Mouse (Mus musculus): Measurements from ENCODE around the gene Dnajc7. TPM values are rescaled to one million over a fixed set of nuclear protein-coding genes. Genes with fewer than 3 reads are reported as not detected.
A peak's percentile ranks its signal among the peaks of the same experiment; 100 is the strongest.

Gene Dnajc7
- polyA plus RNA-seq, 1 experiment: 113 TPM

DNA sequence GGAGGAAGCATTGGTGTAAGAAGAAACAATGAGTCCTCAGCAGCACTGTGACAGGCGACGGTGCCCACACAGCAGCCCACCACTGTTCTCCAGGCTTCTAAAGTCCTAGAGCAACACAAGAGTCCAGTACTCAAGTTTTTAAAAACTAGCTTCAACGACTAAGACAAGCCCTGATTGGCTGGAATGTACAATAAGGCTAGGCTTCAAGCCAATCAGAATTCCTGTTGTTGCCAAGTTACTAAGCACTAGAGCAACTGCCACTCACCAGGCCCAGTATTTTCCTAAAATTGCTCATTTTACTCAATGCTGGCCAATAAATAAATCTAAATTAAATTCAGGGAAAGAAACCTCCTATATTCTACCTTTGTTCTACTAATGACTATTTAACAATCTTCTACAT lies 6.7 kb downstream of the Dnajc7 start:
- no peak overlapping the region for H3ac ChIP-seq (ENCODE audit: control insufficient read depth, insufficient read length)
- no peak overlapping the region for H3K4me3 ChIP-seq
- no peaks in the 10 kb centered on the region for H3K27me3 ChIP-seq (ENCODE audit: control insufficient read depth, insufficient read depth, insufficient read length)
- H3K4me2 ChIP-seq (ENCODE audit: low read depth): no peak overlapping the region
- peaks cover 100% of the 10 kb centered on the region for H3K79me2 ChIP-seq (ENCODE audit: control insufficient read depth, insufficient read depth)
- TF ChIP-seq USF1 (IDR thresholded peaks at IDR 0.05; ENCODE audit: low read depth): no peak
- no peak for TF ChIP-seq REST (IDR thresholded peaks at IDR 0.05; ENCODE audit: insufficient read depth, insufficient read length)
- TF ChIP-seq POLR2A (IDR thresholded peaks at IDR 0.05; ENCODE audit: insufficient read length, low read depth): no peak
- no peak for TF ChIP-seq MYOG (IDR thresholded peaks at IDR 0.05; ENCODE audit: control insufficient read depth in 1 of 3, insufficient read depth in 1 of 3, insufficient read length in 2 of 3, low read depth in 2 of 3)
- no peak for TF ChIP-seq E2F4 (IDR thresholded peaks at IDR 0.05; ENCODE audit: insufficient read depth)
- no peak for TF ChIP-seq TCF3 (IDR thresholded peaks at IDR 0.05; ENCODE audit: insufficient read length, low read depth)
- no peak for TF ChIP-seq POLR2AphosphoS2 (IDR thresholded peaks at IDR 0.05; ENCODE audit: insufficient read length, low read depth)
- TF ChIP-seq SRF (IDR thresholded peaks at IDR 0.05; ENCODE audit: control insufficient read depth, insufficient read length, low read depth): no peak
- no peak for TF ChIP-seq TCF12 (IDR thresholded peaks at IDR 0.05; ENCODE audit: insufficient read depth, poor library complexity, severe bottlenecking)
- no peak for TF ChIP-seq MYOD1 (IDR thresholded peaks at IDR 0.05; ENCODE audit: control insufficient read depth in 1 of 3, insufficient read length in 2 of 3, low read depth in 2 of 3)
- no peak for TF ChIP-seq MAX (IDR thresholded peaks at IDR 0.05; ENCODE audit: low read depth)
- TF ChIP-seq CEBPB (IDR thresholded peaks at IDR 0.05; ENCODE audit: insufficient read depth, poor library complexity, severe bottlenecking): no peak
- H3K36me3 ChIP-seq (ENCODE audit: control insufficient read depth, insufficient read depth): peaks cover 5% of the 10 kb centered on the region

DNA sequence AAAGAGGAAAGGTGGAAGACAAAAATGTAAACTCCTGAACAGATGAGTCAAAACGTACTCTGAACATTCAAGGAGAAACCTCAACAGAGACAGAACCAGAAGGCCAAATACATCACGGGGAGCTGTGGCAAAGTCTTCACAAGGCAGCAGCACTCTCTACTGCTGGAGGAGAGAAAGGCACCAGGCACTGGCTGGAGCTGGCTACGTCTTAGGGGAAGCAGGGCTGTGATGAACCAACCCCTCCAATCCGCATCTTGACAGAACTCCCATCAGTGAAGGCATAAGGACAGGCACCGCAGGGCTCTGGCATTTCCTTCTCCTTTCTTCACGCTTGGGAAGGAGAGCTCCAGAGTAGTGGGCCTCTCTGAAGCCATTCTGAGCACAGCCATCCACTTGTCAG lies 8.3 kb downstream of the Dnajc7 start:
- Histone ChIP-seq H3K79me2 (ENCODE audit: control insufficient read depth, insufficient read depth) (peaks cover 100% of the 10 kb centered on the region), H3K36me3 (ENCODE audit: control insufficient read depth, insufficient read depth) (peaks cover 5% of the 10 kb centered on the region), H3K27me3 (ENCODE audit: control insufficient read depth, insufficient read depth, insufficient read length) (no peaks in the 10 kb centered on the region), H3K4me3 (no peak overlapping the region), H3K4me2 (ENCODE audit: low read depth) (no peak overlapping the region), H3ac (ENCODE audit: control insufficient read depth, insufficient read length) (no peak overlapping the region)
- no peak for TF ChIP-seq TCF3 (IDR thresholded peaks at IDR 0.05; ENCODE audit: insufficient read length, low read depth)
- no peak for TF ChIP-seq SRF (IDR thresholded peaks at IDR 0.05; ENCODE audit: control insufficient read depth, insufficient read length, low read depth)
- no peak for TF ChIP-seq REST (IDR thresholded peaks at IDR 0.05; ENCODE audit: insufficient read depth, insufficient read length)
- TF ChIP-seq CEBPB (IDR thresholded peaks at IDR 0.05; ENCODE audit: insufficient read depth, poor library complexity, severe bottlenecking): no peak
- TF ChIP-seq TCF12 (IDR thresholded peaks at IDR 0.05; ENCODE audit: insufficient read depth, poor library complexity, severe bottlenecking): no peak
- TF ChIP-seq MYOG (IDR thresholded peaks at IDR 0.05; ENCODE audit: control insufficient read depth in 1 of 3, insufficient read depth in 1 of 3, insufficient read length in 2 of 3, low read depth in 2 of 3): no peak
- TF ChIP-seq MAX (IDR thresholded peaks at IDR 0.05; ENCODE audit: low read depth): no peak

DNA sequence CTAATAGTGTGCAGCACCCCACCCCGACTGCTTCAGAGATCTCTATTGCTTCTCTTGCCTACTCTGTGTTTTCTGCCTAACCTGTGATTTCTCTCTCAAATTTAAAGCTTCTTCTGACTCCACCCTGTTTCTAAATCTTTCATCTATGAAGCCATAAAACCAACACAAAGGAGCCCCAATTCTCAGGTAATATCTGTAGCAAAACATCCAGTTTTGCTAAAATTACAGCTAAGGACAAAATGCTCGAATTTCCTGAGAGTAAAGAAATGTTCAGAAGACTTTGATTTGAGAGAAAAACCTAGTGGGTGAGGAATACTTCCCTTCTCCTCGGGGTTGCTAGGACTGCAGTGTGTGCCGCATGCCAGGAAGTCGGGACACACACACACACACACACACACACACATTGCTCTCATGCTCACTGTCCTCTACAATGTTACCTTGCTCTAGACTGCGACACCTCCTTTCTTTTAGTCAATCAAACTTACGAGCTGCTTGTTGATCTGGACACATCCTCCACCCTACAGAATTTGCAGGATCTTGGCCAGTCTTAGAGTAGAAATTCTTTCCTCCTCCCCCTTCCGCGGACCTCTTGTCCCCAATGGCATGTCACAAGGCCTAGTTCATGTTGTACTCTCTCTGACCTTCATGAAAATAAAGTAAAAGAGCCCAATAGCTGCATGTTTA lies 9.8 kb downstream of the Dnajc7 start:
- peaks cover 99% of the 10 kb centered on the region for H3K79me2 ChIP-seq (ENCODE audit: control insufficient read depth, insufficient read depth)
- TF ChIP-seq MYOD1 (IDR thresholded peaks at IDR 0.05; ENCODE audit: control insufficient read depth in 1 of 3, insufficient read length in 2 of 3, low read depth in 2 of 3) (no peak), POLR2A (IDR thresholded peaks at IDR 0.05; ENCODE audit: insufficient read length, low read depth) (no peak), USF1 (IDR thresholded peaks at IDR 0.05; ENCODE audit: low read depth) (no peak), TCF12 (IDR thresholded peaks at IDR 0.05; ENCODE audit: insufficient read depth, poor library complexity, severe bottlenecking) (no peak), SRF (IDR thresholded peaks at IDR 0.05; ENCODE audit: control insufficient read depth, insufficient read length, low read depth) (no peak), MYOG (IDR thresholded peaks at IDR 0.05; ENCODE audit: control insufficient read depth in 1 of 3, insufficient read depth in 1 of 3, insufficient read length in 2 of 3, low read depth in 2 of 3) (no peak)
- H3K4me3 ChIP-seq: no peak overlapping the region

GRCm38 (mm10) chr11:100609355-100609996 lies 10.5 kb downstream of the Dnajc7 start:
- TF ChIP-seq USF1 (IDR thresholded peaks at IDR 0.05; ENCODE audit: low read depth) (no peak), MYOD1 (IDR thresholded peaks at IDR 0.05; ENCODE audit: control insufficient read depth in 1 of 3, insufficient read length in 2 of 3, low read depth in 2 of 3) (no peak), TCF3 (IDR thresholded peaks at IDR 0.05; ENCODE audit: insufficient read length, low read depth) (no peak)
- H3K79me2 ChIP-seq (ENCODE audit: control insufficient read depth, insufficient read depth): peaks cover 99% of the 10 kb centered on the region
- no peak overlapping the region for H3ac ChIP-seq (ENCODE audit: control insufficient read depth, insufficient read length)
- no peaks in the 10 kb centered on the region for H3K36me3 ChIP-seq (ENCODE audit: control insufficient read depth, insufficient read depth)
- H3K4me3 ChIP-seq: no peak overlapping the region
- peak overlapping the region; percentile 36 for H3K4me2 ChIP-seq (ENCODE audit: low read depth)
- no peaks in the 10 kb centered on the region for H3K27me3 ChIP-seq (ENCODE audit: control insufficient read depth, insufficient read depth, insufficient read length)

More for the DNA sequence above, 9.8 kb downstream of the Dnajc7 start:
- no peak overlapping the region for H3ac ChIP-seq (ENCODE audit: control insufficient read depth, insufficient read length)
- H3K36me3 ChIP-seq (ENCODE audit: control insufficient read depth, insufficient read depth): no peaks in the 10 kb centered on the region
- H3K4me2 ChIP-seq (ENCODE audit: low read depth): peak overlapping the region; percentile 36
- no peaks in the 10 kb centered on the region for H3K27me3 ChIP-seq (ENCODE audit: control insufficient read depth, insufficient read depth, insufficient read length)

GRCm38 (mm10) chr11:100608796-100609195 lies 11.2 kb downstream of the Dnajc7 start:
- Histone ChIP-seq H3K36me3 (ENCODE audit: control insufficient read depth, insufficient read depth) (no peaks in the 10 kb centered on the region), H3ac (ENCODE audit: control insufficient read depth, insufficient read length) (no peak overlapping the region), H3K4me2 (ENCODE audit: low read depth) (peak overlapping the region; percentile 21), H3K4me3 (no peak overlapping the region), H3K79me2 (ENCODE audit: control insufficient read depth, insufficient read depth) (peaks cover 99% of the 10 kb centered on the region), H3K27me3 (ENCODE audit: control insufficient read depth, insufficient read depth, insufficient read length) (no peaks in the 10 kb centered on the region)
- TF ChIP-seq CEBPB (IDR thresholded peaks at IDR 0.05; ENCODE audit: insufficient read depth, poor library complexity, severe bottlenecking) (no peak), POLR2A (IDR thresholded peaks at IDR 0.05; ENCODE audit: insufficient read length, low read depth) (no peak), MYOG (IDR thresholded peaks at IDR 0.05; ENCODE audit: control insufficient read depth in 1 of 3, insufficient read depth in 1 of 3, insufficient read length in 2 of 3, low read depth in 2 of 3) (no peak), USF1 (IDR thresholded peaks at IDR 0.05; ENCODE audit: low read depth) (no peak), TCF3 (IDR thresholded peaks at IDR 0.05; ENCODE audit: insufficient read length, low read depth) (no peak), MYOD1 (IDR thresholded peaks at IDR 0.05; ENCODE audit: control insufficient read depth in 1 of 3, insufficient read length in 2 of 3, low read depth in 2 of 3) (no peak), REST (IDR thresholded peaks at IDR 0.05; ENCODE audit: insufficient read depth, insufficient read length) (no peak), SRF (IDR thresholded peaks at IDR 0.05; ENCODE audit: control insufficient read depth, insufficient read length, low read depth) (no peak), TCF12 (IDR thresholded peaks at IDR 0.05; ENCODE audit: insufficient read depth, poor library complexity, severe bottlenecking) (no peak), E2F4 (IDR thresholded peaks at IDR 0.05; ENCODE audit: insufficient read depth) (no peak)
